Mouse (Mus musculus) liver, embryonic 14.5 days (tissue): ENCODE measurements at regions not wholly inside any gene's neighbourhood (a gene's known extent, or its start where the extent isn't known, plus 50 kb on each side); places are given as distances from the start of the nearest gene placed in this dataset.

Experiments
- CTCF ChIP-seq: IDR thresholded peaks from 2 replicates; pipeline ENCODE4 v1.5.1; 2016; ENCODE audit warnings: antibody characterized with exemption, low read depth, control low read depth
- EP300 ChIP-seq: IDR thresholded peaks from 2 replicates; pipeline ENCODE4 v1.6.1; 2016; ENCODE audit warnings: antibody characterized with exemption, low read depth

GRCm38 (mm10) chr16:78427470-78428041 is 50.6 kb upstream of the Btg3 start:
- no peak for TF ChIP-seq CTCF
- no peak for TF ChIP-seq EP300
